Mouse (Mus musculus) adipocyte (in vitro differentiated cells): ENCODE measurements around the gene Phf21a.

ENCODE experiments used
- DNase-seq: peaks from one replicate; pipeline ENCODE4 v3.0.0-alpha.2; 2016; ENCODE audit warnings: low spot score

Gene Phf21a

GRCm38 (mm10) chr2:92404737-92405136 is 311.8 kb downstream of the Phf21a start:
- DNase-seq: peak; percentile 18

GRCm38 (mm10) chr2:92405687-92406086 is 312.8 kb downstream of the Phf21a start:
- no peak for DNase-seq

- DNase-seq: no peak
These were observed 315.6 kb downstream of the Phf21a start for GRCm38 (mm10) chr2:92408309-92409045.

- DNase-seq: peak; percentile 28
These were observed 318.8 kb downstream of the Phf21a start for GRCm38 (mm10) chr2:92411705-92412104.
